Mouse (Mus musculus) ES-Bruce4 (cell line): Measurements from ENCODE around the gene Exo5. TPM values are rescaled to one million over a fixed set of nuclear protein-coding genes. Genes with fewer than 3 reads are reported as not detected.

Experiments
- H3K27ac ChIP-seq: 2 replicates; pipeline ENCODE4 v1.5.1; 2012; ENCODE audit warnings: low read length, inconsistent platforms; ENCODE audit not compliant: insufficient read depth
- H3K27me3 ChIP-seq: 2 replicates; pipeline ENCODE4 v1.6.1; 2012; ENCODE audit warnings: mild to moderate bottlenecking, low read length, inconsistent platforms; ENCODE audit not compliant: control insufficient read depth, poor library complexity, insufficient read depth, severe bottlenecking
- H3K36me3 ChIP-seq: 2 replicates; pipeline ENCODE4 v1.6.1; 2012; ENCODE audit warnings: inconsistent platforms, mild to moderate bottlenecking, low read length, moderate library complexity; ENCODE audit not compliant: control insufficient read depth, poor library complexity, insufficient read depth, severe bottlenecking
- H3K4me1 ChIP-seq: one replicate; pipeline ENCODE4 v1.8.1; 2011; ENCODE audit warnings: low read length; ENCODE audit not compliant: control insufficient read depth, insufficient read depth
- H3K4me3 ChIP-seq: 2 replicates; pipeline ENCODE4 v1.5.1; 2011; ENCODE audit warnings: low read depth, mild to moderate bottlenecking, low read length
- H3K9ac ChIP-seq: 2 replicates; pipeline ENCODE4 v1.6.1; 2012; ENCODE audit warnings: low read depth, mild to moderate bottlenecking, inconsistent platforms; ENCODE audit not compliant: poor library complexity, severe bottlenecking
- H3K9me3 ChIP-seq: replicated peaks from 2 replicates; pipeline ENCODE4 v1.6.1; 2012; ENCODE audit warnings: mild to moderate bottlenecking, low read length, inconsistent platforms; ENCODE audit not compliant: control insufficient read depth, poor library complexity, insufficient read depth, severe bottlenecking
- CTCF ChIP-seq: IDR thresholded peaks from one replicate; pipeline ENCODE4 v1.8.1; 2011; ENCODE audit warnings: low read depth, low read length
- EP300 ChIP-seq: IDR thresholded peaks from 2 replicates; pipeline ENCODE4 v1.6.1; 2011; ENCODE audit warnings: low read depth, low read length; ENCODE audit not compliant: insufficient read depth
- POLR2A ChIP-seq: IDR thresholded peaks from one replicate; pipeline ENCODE4 v1.8.1; 2011; ENCODE audit warnings: low read length; ENCODE audit not compliant: insufficient read depth
- polyA plus RNA-seq: library from polyadenylated mRNA; stranded (reverse); fragments of >200 nt; gene quantifications from 2 replicates; pipeline ENCODE4 v1.2.4, GENCODE M21; 2011; ENCODE audit warnings: low read depth; ENCODE audit not compliant: missing spikeins, insufficient read depth, insufficient read length

The Exo5 gene
- polyA plus RNA-seq, 1 experiment, result 17.0 TPM

DNA sequence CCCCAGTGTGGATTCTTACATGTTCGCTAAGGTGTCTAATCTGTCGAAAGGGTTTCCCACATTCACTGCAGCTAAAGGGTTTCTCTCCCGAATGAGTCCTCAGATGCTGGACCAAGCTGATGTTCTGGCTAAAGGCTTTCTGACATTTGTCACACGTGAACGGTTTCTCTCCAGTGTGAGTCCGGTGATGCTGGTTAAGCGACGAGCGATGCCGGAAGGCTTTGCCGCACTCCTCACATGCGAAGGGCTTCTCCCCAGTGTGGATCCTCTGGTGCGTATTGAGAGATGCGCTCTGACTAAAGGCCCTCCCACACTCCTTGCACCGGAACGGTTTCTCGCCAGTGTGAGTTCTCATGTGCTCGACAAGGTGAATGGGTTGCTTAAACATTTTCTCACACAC is 5.9 kb upstream of the Exo5 start:
- no peak overlapping the region for H3K4me3 ChIP-seq
- no peaks in the 10 kb centered on the region for H3K36me3 ChIP-seq
- no peaks in the 10 kb centered on the region for H3K27me3 ChIP-seq
- no peaks in the 10 kb centered on the region for H3K4me1 ChIP-seq
- no peak overlapping the region for H3K9ac ChIP-seq
- no peaks in the 10 kb centered on the region for H3K9me3 ChIP-seq
- TF ChIP-seq POLR2A, result no peak
- TF ChIP-seq EP300, result no peak
- TF ChIP-seq CTCF, result no peak
- no peak overlapping the region for H3K27ac ChIP-seq

DNA sequence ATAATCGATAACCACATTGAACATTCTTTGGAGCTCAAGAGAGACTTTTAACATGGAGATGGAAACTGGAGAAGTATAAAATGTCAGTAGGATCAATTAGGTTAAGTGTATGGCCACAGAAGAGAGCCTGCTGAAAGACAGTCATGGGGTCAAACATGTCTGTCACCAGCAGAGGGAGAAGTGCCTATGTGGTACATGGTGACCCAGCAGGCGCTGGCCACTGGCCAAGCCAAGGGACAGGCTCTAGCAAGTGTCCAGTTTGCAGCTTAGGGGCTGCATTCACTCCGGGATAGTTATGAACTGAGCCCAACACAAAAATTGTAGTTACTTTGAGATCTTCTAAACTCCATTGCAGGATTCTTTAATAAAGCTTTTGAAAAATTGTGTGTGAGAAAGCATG is 3.9 kb upstream of the Exo5 start:
- no peaks in the 10 kb centered on the region for H3K9me3 ChIP-seq
- no peak overlapping the region for H3K9ac ChIP-seq
- no peaks in the 10 kb centered on the region for H3K36me3 ChIP-seq
- H3K27ac ChIP-seq, result no peak overlapping the region
- TF ChIP-seq CTCF, result no peak
- TF ChIP-seq POLR2A, result no peak
- no peak for TF ChIP-seq EP300
- no peak overlapping the region for H3K4me3 ChIP-seq
- no peaks in the 10 kb centered on the region for H3K27me3 ChIP-seq
- no peaks in the 10 kb centered on the region for H3K4me1 ChIP-seq

DNA sequence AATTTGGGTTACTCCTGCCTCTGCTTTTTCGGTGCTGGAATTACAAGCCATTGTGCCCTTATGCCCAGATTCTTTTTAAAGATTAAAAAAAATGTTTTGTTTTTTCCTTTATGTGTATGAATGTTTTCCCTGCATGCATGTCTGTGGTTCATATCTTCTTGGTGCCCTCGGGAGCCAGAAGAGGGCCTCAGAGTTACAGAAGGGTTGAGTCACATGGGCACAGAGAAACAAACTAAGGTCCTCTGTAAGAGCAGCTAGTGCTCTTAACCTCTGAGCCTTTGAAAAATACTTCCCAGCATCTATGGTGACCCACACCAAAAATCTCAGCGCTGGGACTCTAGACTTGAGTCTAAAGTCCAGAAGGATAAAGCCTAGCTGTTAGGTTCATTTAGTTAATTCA is 569 bp upstream of the Exo5 start:
- Histone ChIP-seq H3K27ac (no peak overlapping the region), H3K4me3 (no peak overlapping the region), H3K9ac (peak overlapping the region; percentile 59), H3K36me3 (peaks cover 7% of the 10 kb centered on the region), H3K27me3 (no peaks in the 10 kb centered on the region), H3K4me1 (no peaks in the 10 kb centered on the region), H3K9me3 (no peaks in the 10 kb centered on the region)
- no peak for TF ChIP-seq EP300
- no peak for TF ChIP-seq POLR2A
- TF ChIP-seq CTCF, result no peak

DNA sequence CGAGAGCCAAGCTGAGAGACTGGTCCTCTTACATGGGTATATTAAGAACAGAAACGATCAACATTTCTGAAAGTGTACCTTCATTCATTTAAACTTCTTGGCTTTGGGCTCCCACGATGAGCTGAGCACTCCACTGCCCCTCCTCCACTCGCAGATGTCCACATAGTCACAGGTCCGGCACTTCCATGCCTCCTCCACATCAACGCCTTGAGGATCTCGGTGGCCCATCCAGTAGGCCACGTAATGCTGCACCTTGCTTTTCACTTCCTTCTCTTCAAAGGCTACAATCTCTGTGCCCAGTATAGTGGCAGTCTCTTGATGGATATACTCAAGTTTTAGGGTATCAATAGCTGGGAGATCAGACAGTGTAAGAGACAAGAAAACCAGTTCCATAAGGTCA is 3.4 kb downstream of the Exo5 start:
- H3K4me1 ChIP-seq, result no peaks in the 10 kb centered on the region
- peaks cover 7% of the 10 kb centered on the region for H3K36me3 ChIP-seq
- H3K27ac ChIP-seq, result no peak overlapping the region
- H3K9ac ChIP-seq, result no peak overlapping the region
- no peak for TF ChIP-seq CTCF
- no peak for TF ChIP-seq POLR2A
- TF ChIP-seq EP300, result no peak
- no peaks in the 10 kb centered on the region for H3K9me3 ChIP-seq
- no peaks in the 10 kb centered on the region for H3K27me3 ChIP-seq
- H3K4me3 ChIP-seq, result no peak overlapping the region

DNA sequence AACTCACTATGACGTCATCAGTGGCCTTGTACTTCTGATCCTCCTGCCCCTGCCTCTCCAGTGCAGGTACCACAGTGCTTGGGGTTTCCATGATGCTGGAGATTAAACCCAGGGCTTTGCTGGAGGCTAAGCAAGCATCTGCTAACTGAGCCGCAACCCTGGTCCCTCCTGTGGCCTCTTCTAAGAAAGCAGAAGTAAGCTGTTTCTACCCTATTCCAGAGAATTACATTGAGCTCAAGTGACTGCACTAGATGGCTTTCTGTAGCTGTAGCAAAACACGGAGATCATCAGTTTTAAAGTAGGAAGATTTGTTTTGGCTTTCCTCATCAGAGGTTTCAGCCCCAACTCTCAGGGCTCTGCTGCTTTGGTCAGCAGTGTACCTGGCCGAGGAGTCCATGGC is 10.3 kb downstream of the Exo5 start:
- Histone ChIP-seq H3K27ac (no peak overlapping the region), H3K9me3 (no peaks in the 10 kb centered on the region), H3K9ac (no peak overlapping the region), H3K36me3 (no peaks in the 10 kb centered on the region), H3K4me3 (no peak overlapping the region), H3K27me3 (no peaks in the 10 kb centered on the region), H3K4me1 (no peaks in the 10 kb centered on the region)
- TF ChIP-seq EP300, result no peak
- TF ChIP-seq CTCF, result no peak
- TF ChIP-seq POLR2A, result no peak

DNA sequence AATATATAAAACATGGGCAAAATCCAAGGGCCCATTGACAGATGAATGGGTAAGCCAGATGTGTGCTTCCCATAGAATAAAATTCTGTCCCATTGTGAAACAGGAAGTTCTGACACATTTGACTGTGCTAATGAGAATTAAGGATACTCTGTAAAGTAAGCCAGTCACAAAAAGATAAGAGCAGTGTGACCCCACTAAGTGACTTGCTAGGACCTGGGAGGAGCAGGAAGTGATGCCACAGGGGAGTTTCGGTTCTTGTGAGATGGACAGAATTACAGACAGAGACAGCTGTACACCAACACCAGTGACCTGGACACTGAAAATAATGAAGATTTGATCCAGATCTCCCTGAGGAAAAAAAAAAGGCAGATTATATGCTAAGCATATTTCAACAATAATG is 11.0 kb downstream of the Exo5 start:
- Histone ChIP-seq H3K9me3 (no peaks in the 10 kb centered on the region), H3K4me1 (no peaks in the 10 kb centered on the region), H3K36me3 (no peaks in the 10 kb centered on the region), H3K27ac (no peak overlapping the region), H3K27me3 (no peaks in the 10 kb centered on the region), H3K9ac (no peak overlapping the region), H3K4me3 (no peak overlapping the region)
- no peak for TF ChIP-seq POLR2A
- TF ChIP-seq EP300, result no peak
- TF ChIP-seq CTCF, result no peak
